Mouse (Mus musculus): ENCODE measurements around the gene Gng10. TPM values are rescaled to one million over a fixed set of nuclear protein-coding genes. Genes with fewer than 3 reads are reported as not detected.
A peak's percentile ranks its signal among the peaks of the same experiment; 100 is the strongest.

Gene Gng10
- 10 to 100 TPM; 63.4 to 70.0 TPM for total RNA-seq (2021)
- long read RNA-seq, experiment 1, transcript Gng10-201 (3 exons, 1,192 nt): major isoform, 25 of 26 reads
- long read RNA-seq, experiment 1, partial matches to known transcripts: 1 of 26 reads
- long read RNA-seq, experiment 1, other reads (novel, unspliced or antisense): 0 of 26 reads
- long read RNA-seq, experiment 2, transcript Gng10-201 (3 exons, 1,192 nt): major isoform, 30 of 31 reads
- long read RNA-seq, experiment 2, partial matches to known transcripts: 0 of 31 reads
- long read RNA-seq, experiment 2, other reads (novel, unspliced or antisense): 0 of 31 reads

- intact Hi-C loops (cut with DNase I): loop anchor here (2.0 to 5.0 kb wide), 2 partner anchors 33 to 154 kb away; partner anchors contain the start of genes Gm20503 and Ugcg
- Histone ChIP-seq H3K4me3 (peak within 1 kb of the TSS; percentile 88), H3K27ac (peak within 1 kb of the TSS; percentile 84)
- peak; percentile 18; the same call in 1 of the 2 replicates for TF ChIP-seq CTCF (IDR thresholded peaks at IDR 0.05)
- peak; percentile 74 to 76 for DNase-seq (ENCODE audit: extremely low spot score in 1 of 2, low spot score in 2 of 2)
These were observed at the start of gene Gng10 for GRCm38 (mm10) chr4:59034918-59035785. Gng10 (plus strand) TSS chr4:59035088.

- intact Hi-C loops (cut with DNase I): loop anchor here (1.0 to 10.0 kb wide), 3 partner anchors 14 to 350 kb away; no protein-coding TSS in a partner anchor
- DNase-seq (ENCODE audit: extremely low spot score in 1 of 2, low spot score in 2 of 2): peak; percentile 74 to 78
- H3K4me3 ChIP-seq: no peak overlapping the region
- peak; percentile 95 for TF ChIP-seq CTCF (IDR thresholded peaks at IDR 0.05)
- H3K27ac ChIP-seq: no peak overlapping the region
These were observed 49.7 kb upstream of the Gng10 start for GRCm38 (mm10) chr4:58985157-58985648.

- no peak for TF ChIP-seq CTCF (IDR thresholded peaks at IDR 0.05)
- intact Hi-C loops (cut with DNase I): loop anchor here (10.0 kb wide), 1 partner anchor 348 kb away; no protein-coding TSS in a partner anchor
- peak; percentile 75 to 81 for DNase-seq (ENCODE audit: extremely low spot score in 1 of 2, low spot score in 2 of 2)
- Histone ChIP-seq H3K4me3 (peak within 1 kb of the TSS; percentile 55), H3K27ac (no peak within 1 kb of the TSS)
These were observed 48.2 kb upstream of the Gng10 start, which contains the start of gene Ptgr1 for GRCm38 (mm10) chr4:58986540-58987190. Ptgr1 (minus strand) TSS chr4:58987119.

GRCm38 (mm10) chr4:58989303-58989898, 45.5 kb upstream of the Gng10 start:
- no peak overlapping the region for H3K4me3 ChIP-seq
- intact Hi-C loops (cut with DNase I): loop anchor here (10.0 kb wide), 1 partner anchor 345 kb away; no protein-coding TSS in a partner anchor

GRCm38 (mm10) chr4:58990609-58991434, 44.1 kb upstream of the Gng10 start:
- intact Hi-C loops (cut with DNase I): no loop called here
- Histone ChIP-seq H3K4me3 (no peak overlapping the region), H3K27ac (no peak overlapping the region)
- DNase-seq (ENCODE audit: extremely low spot score in 1 of 2, low spot score in 2 of 2): no peak
- no peak for TF ChIP-seq CTCF (IDR thresholded peaks at IDR 0.05)

More at GRCm38 (mm10) chr4:58989303-58989898, 45.5 kb upstream of the Gng10 start:
- no peak overlapping the region for H3K27ac ChIP-seq
- DNase-seq (ENCODE audit: extremely low spot score in 1 of 2, low spot score in 2 of 2): no peak
- no peak for TF ChIP-seq CTCF (IDR thresholded peaks at IDR 0.05)

GRCm38 (mm10) chr4:58992195-58992594, 42.7 kb upstream of the Gng10 start:
- TF ChIP-seq CTCF (IDR thresholded peaks at IDR 0.05): no peak
- H3K27ac ChIP-seq: no peak overlapping the region
- no peak overlapping the region for H3K4me3 ChIP-seq
- intact Hi-C loops (cut with DNase I): no loop called here
- DNase-seq (ENCODE audit: extremely low spot score in 1 of 2, low spot score in 2 of 2): no peak

GRCm38 (mm10) chr4:58994762-58995161, 40.1 kb upstream of the Gng10 start, which contains the start of gene Dnajc25:
Dnajc25 (plus strand) TSS chr4:58995062.
- intact Hi-C loops (cut with DNase I): loop anchor here (5.0 kb wide), 1 partner anchor 727 kb away; no protein-coding TSS in a partner anchor

GRCm38 (mm10) chr4:58995251-58995693, 39.6 kb upstream of the Gng10 start:
- no peak for DNase-seq (ENCODE audit: extremely low spot score in 1 of 2, low spot score in 2 of 2)
- intact Hi-C loops (cut with DNase I): loop anchor here (5.0 kb wide), 1 partner anchor 728 kb away; no protein-coding TSS in a partner anchor

More at GRCm38 (mm10) chr4:58994762-58995161, 40.1 kb upstream of the Gng10 start, which contains the start of gene Dnajc25:
- no peak for DNase-seq (ENCODE audit: extremely low spot score in 1 of 2, low spot score in 2 of 2)
- Histone ChIP-seq H3K4me3 (no peak within 1 kb of the TSS), H3K27ac (no peak within 1 kb of the TSS)
- no peak for TF ChIP-seq CTCF (IDR thresholded peaks at IDR 0.05)

GRCm38 (mm10) chr4:58997081-58997480, 37.8 kb upstream of the Gng10 start:
- intact Hi-C loops (cut with DNase I): loop anchor here (5.0 kb wide), 1 partner anchor 730 kb away; no protein-coding TSS in a partner anchor
- no peak for DNase-seq (ENCODE audit: extremely low spot score in 1 of 2, low spot score in 2 of 2)
- Histone ChIP-seq H3K4me3 (no peak overlapping the region), H3K27ac (no peak overlapping the region)
- TF ChIP-seq CTCF (IDR thresholded peaks at IDR 0.05): no peak

More at GRCm38 (mm10) chr4:58995251-58995693, 39.6 kb upstream of the Gng10 start:
- TF ChIP-seq CTCF (IDR thresholded peaks at IDR 0.05): no peak
- Histone ChIP-seq H3K27ac (no peak overlapping the region), H3K4me3 (no peak overlapping the region)

- no peak overlapping the region for H3K4me3 ChIP-seq
- no peak overlapping the region for H3K27ac ChIP-seq
- intact Hi-C loops (cut with DNase I): loop anchor here (1.0 to 5.0 kb wide), 2 partner anchors 13 to 731 kb away; no protein-coding TSS in a partner anchor
- no peak for DNase-seq (ENCODE audit: extremely low spot score in 1 of 2, low spot score in 2 of 2)
- TF ChIP-seq CTCF (IDR thresholded peaks at IDR 0.05): no peak
These were observed 36.2 kb upstream of the Gng10 start for GRCm38 (mm10) chr4:58998688-58999087.
